Mouse (Mus musculus) brain, embryonic 14.5 days (tissue): ENCODE results near the gene Ankrd42.

Source experiments
- CTCF ChIP-seq: fragments of 200-500 bp; IDR thresholded peaks from 2 replicates; pipeline ENCODE4 v1.5.1; 2012; ENCODE audit warnings: inconsistent platforms, mild to moderate bottlenecking, moderate library complexity, borderline replicate concordance; ENCODE audit not compliant: insufficient read depth, insufficient read length; ENCODE audit errors: extremely low read depth
- POLR2A ChIP-seq: fragments of 200-500 bp; IDR thresholded peaks from 2 replicates; pipeline ENCODE4 v1.6.1; 2012; ENCODE audit warnings: mild to moderate bottlenecking, inconsistent platforms, borderline replicate concordance; ENCODE audit not compliant: poor library complexity, insufficient read depth, insufficient read length, severe bottlenecking; ENCODE audit errors: extremely low read depth

DNA sequence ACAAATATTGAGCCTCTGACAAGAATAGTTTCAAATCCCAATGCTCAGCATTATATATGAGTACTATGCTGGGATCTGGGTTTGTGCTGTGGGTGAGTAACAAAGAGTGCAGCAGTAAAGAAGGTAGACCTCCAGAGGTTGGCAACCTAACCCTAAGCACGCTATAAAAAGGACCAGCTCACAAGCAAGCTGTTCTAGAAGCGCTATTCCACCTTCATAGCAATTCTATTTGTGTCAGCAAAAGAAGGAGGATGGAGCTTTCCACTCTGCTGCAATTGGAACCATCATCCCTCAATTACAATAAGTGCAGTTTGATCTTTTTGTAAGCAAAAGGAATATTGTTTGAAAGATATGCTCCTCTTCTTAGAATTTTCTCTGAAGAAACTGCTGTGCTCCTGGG, 90.2 kb downstream of the Ankrd42 start:
- TF ChIP-seq CTCF = no peak
- TF ChIP-seq POLR2A = no peak
